Mouse (Mus musculus) spleen, adult 2 months (tissue): ENCODE data around the gene Myh9. TPM values are rescaled to one million over a fixed set of nuclear protein-coding genes. Genes with fewer than 3 reads are reported as not detected.
A peak's percentile ranks its signal among the peaks of the same experiment; 100 is the strongest.

Experiments used
- DNase-seq, 2 experiments: peaks; one replicate each; pipeline versions ENCODE4 v3.0.0 to v3.0.0-alpha.2; 2012 to 2021; ENCODE audit warnings: low spot score in 2 of 2, low read depth in 1 of 2
- H3K27ac ChIP-seq: fragments of 200-500 bp; 2 replicates; pipeline ENCODE4 v1.5.1; 2012; ENCODE audit warnings: low read length, inconsistent platforms; ENCODE audit not compliant: insufficient read depth
- H3K27me3 ChIP-seq: fragments of 200-500 bp; 2 replicates; pipeline ENCODE4 v1.6.1; 2012; ENCODE audit warnings: mild to moderate bottlenecking, moderate library complexity, low read length, inconsistent platforms; ENCODE audit not compliant: control insufficient read depth, insufficient read depth
- H3K36me3 ChIP-seq: fragments of 200-500 bp; 2 replicates; pipeline ENCODE4 v1.6.1; 2012; ENCODE audit warnings: mild to moderate bottlenecking, low read length, inconsistent platforms; ENCODE audit not compliant: control insufficient read depth, insufficient read depth
- H3K4me1 ChIP-seq: fragments of 200-500 bp; 2 replicates; pipeline ENCODE4 v1.6.1; 2011; ENCODE audit warnings: inconsistent platforms; ENCODE audit not compliant: control insufficient read depth, insufficient read depth, insufficient read length
- H3K4me3 ChIP-seq: fragments of 200-500 bp; 2 replicates; pipeline ENCODE4 v1.5.1; 2011; ENCODE audit warnings: mild to moderate bottlenecking, inconsistent platforms; ENCODE audit not compliant: insufficient read depth, insufficient read length; ENCODE audit errors: extremely low read depth
- CTCF ChIP-seq: fragments of 200-500 bp; IDR thresholded peaks from 2 replicates; pipeline ENCODE4 v1.5.1; 2011; ENCODE audit warnings: mild to moderate bottlenecking, inconsistent platforms; ENCODE audit not compliant: insufficient read depth, insufficient read length, insufficient replicate concordance; ENCODE audit errors: extremely low read depth
- POLR2A ChIP-seq: fragments of 200-500 bp; IDR thresholded peaks from 2 replicates; pipeline ENCODE4 v1.6.1; 2011; ENCODE audit warnings: low read depth, low read length, inconsistent platforms
- WGBS: fragments of 180-500 bp; shearing (Covaris S2); methylation state at CpG from one replicate; pipeline ENCODE4 v1.1.7; 2018; 5-methylcytosine and 5-hydroxymethylcytosine counted together
- polyA plus RNA-seq: library from polyadenylated mRNA; depleted of rRNA; stranded (reverse); fragments of >200 nt; gene quantifications from 2 replicates; pipeline ENCODE4 v1.2.3, GENCODE M21; 2012

Myh9 gene
- polyA plus RNA-seq, 1 experiment = 138 TPM

- Histone ChIP-seq H3K36me3 (peaks cover 94% of the 10 kb centered on the region), H3K4me3 (no peak overlapping the region), H3K4me1 (no peaks in the 10 kb centered on the region), H3K27me3 (no peaks in the 10 kb centered on the region), H3K27ac (no peak overlapping the region)
- TF ChIP-seq CTCF (no peak), POLR2A (no peak)
- WGBS = 97% methylated on average over 9 of the region's 9 CpGs
- no peak for DNase-seq
These were observed 71.0 kb downstream of the Myh9 start for GRCm38 (mm10) chr15:77770942-77771341.

- Histone ChIP-seq H3K4me1 (no peaks in the 10 kb centered on the region), H3K27me3 (no peaks in the 10 kb centered on the region), H3K27ac (no peak overlapping the region), H3K4me3 (no peak overlapping the region), H3K36me3 (peaks cover 94% of the 10 kb centered on the region)
- TF ChIP-seq CTCF = no peak
- TF ChIP-seq POLR2A = no peak
- 89% methylated on average over 5 of the region's 5 CpGs for WGBS
- DNase-seq = no peak
These were observed 71.6 kb downstream of the Myh9 start for GRCm38 (mm10) chr15:77770341-77770740.

DNA sequence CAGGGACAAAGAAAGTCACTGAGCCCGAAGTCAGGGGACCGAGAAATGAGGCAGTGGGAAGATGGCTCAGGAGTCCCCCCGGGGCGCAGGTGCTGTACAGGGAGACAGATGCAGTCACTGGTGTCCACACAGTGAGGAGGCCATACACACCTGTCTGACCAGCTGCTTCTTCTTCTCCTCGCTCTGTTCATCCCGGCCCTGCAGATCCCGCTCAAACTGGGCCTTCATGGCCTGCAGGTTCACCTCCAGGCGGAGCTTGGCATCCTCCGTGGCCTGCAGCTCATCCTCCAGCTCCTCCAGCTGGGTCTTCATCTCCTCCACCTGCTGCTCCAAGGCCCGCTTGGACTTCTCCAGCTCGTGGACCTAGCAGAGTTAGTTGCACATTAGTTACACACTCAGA lies 75.0 kb downstream of the Myh9 start:
- 94% methylated on average over 11 of the region's 11 CpGs for WGBS

GRCm38 (mm10) chr15:77765484-77766093 lies 76.4 kb downstream of the Myh9 start:
- Histone ChIP-seq H3K36me3 (peaks cover 98% of the 10 kb centered on the region), H3K27me3 (no peaks in the 10 kb centered on the region), H3K4me3 (no peak overlapping the region), H3K4me1 (no peaks in the 10 kb centered on the region), H3K27ac (no peak overlapping the region; the same call in 1 of the 2 replicates)
- TF ChIP-seq CTCF (no peak), POLR2A (no peak)
- 92% methylated on average over 16 of the region's 16 CpGs for WGBS
- DNase-seq = no peak

More for the DNA sequence above, 75.0 kb downstream of the Myh9 start:
- no peak overlapping the region for H3K4me3 ChIP-seq
- no peak overlapping the region for H3K27ac ChIP-seq
- no peaks in the 10 kb centered on the region for H3K27me3 ChIP-seq
- TF ChIP-seq CTCF (no peak), POLR2A (no peak)
- no peak for DNase-seq
- no peaks in the 10 kb centered on the region for H3K4me1 ChIP-seq
- H3K36me3 ChIP-seq = peaks cover 99% of the 10 kb centered on the region

GRCm38 (mm10) chr15:77764391-77765006 lies 77.5 kb downstream of the Myh9 start:
- no peaks in the 10 kb centered on the region for H3K4me1 ChIP-seq

DNA sequence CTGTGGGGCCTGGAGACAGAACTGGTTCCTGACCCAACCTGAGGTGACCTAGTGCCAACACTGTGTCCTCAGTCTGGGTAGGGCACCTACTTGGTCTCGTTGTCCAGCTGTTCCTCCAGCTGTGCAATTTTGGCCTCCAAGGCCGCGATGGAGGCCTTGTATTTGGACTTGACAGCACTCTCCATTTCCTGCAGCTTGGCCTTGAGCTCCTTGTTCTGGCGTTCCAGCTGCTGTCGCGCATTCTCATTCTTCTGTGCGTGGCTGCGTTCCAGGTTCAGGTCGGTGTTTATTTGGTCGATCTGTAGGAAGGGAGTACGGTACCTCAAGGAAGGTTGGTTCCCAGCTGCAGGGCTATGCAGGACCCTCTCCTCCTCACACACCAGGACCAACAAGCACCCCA lies 78.3 kb downstream of the Myh9 start:
- peak in 1 of 2 experiments; percentile 2 for DNase-seq
- Histone ChIP-seq H3K4me3 (no peak overlapping the region), H3K4me1 (no peaks in the 10 kb centered on the region), H3K36me3 (peaks cover 84% of the 10 kb centered on the region), H3K27ac (no peak overlapping the region), H3K27me3 (no peaks in the 10 kb centered on the region)
- TF ChIP-seq POLR2A (no peak), CTCF (no peak)
- WGBS = 85% methylated on average over 11 of the region's 11 CpGs

More at GRCm38 (mm10) chr15:77764391-77765006, 77.5 kb downstream of the Myh9 start:
- peaks cover 92% of the 10 kb centered on the region for H3K36me3 ChIP-seq
- peak in 1 of 2 experiments; percentile 9 for DNase-seq
- WGBS = 85% methylated on average over 13 of the region's 13 CpGs
- H3K27ac ChIP-seq = no peak overlapping the region
- H3K4me3 ChIP-seq = no peak overlapping the region
- H3K27me3 ChIP-seq = no peaks in the 10 kb centered on the region
- TF ChIP-seq CTCF = no peak
- TF ChIP-seq POLR2A = no peak

DNA sequence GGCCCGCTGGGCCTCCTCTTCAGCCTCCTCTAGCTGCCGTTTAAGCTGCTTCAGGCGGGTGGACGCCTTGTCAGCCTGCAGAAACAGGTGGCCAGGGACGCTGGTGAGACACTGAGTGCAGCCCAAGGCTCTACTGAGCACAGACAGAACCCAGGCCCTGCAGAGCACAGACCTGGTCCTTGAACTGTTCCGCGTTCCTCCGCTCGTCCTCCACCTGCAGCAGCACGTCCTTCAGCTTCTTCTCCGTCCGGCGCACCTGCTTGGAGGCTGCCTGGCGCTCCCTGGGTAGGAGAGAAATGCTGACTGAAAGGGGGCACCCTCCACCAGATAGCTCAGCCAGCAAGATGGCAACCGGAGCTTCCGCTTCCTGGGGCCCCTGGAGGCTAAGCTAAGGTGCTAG lies 78.9 kb downstream of the Myh9 start:
- Histone ChIP-seq H3K4me3 (no peak overlapping the region), H3K27me3 (no peaks in the 10 kb centered on the region), H3K36me3 (peaks cover 77% of the 10 kb centered on the region), H3K27ac (no peak overlapping the region), H3K4me1 (no peaks in the 10 kb centered on the region)
- 92% methylated on average over 16 of the region's 16 CpGs for WGBS
- peak in 1 of 2 experiments; percentile 4 for DNase-seq
- TF ChIP-seq CTCF (no peak), POLR2A (no peak)
